Mouse (Mus musculus): ENCODE data around the gene Cnot6. TPM values are rescaled to one million over a fixed set of nuclear protein-coding genes. Genes with fewer than 3 reads are reported as not detected.

Gene Cnot6
- polyA plus RNA-seq, 1 experiment, result 3.4 TPM

- Histone ChIP-seq H3K27me3 (replicated peaks) (peaks cover 19% of the 10 kb centered on the region), H3K9me3 (peaks cover 11% of the 10 kb centered on the region), H3K36me3 (replicated peaks; ENCODE audit: low read length) (no peaks in the 10 kb centered on the region), H3K4me3 (replicated peaks) (peak overlapping the region; percentile 82), H3K4me1 (peaks cover 52% of the 10 kb centered on the region)
- TF ChIP-seq FLI1 (IDR thresholded peaks at IDR 0.05; ENCODE audit: low read length), result no peak
- TF ChIP-seq GATA1 (IDR thresholded peaks at IDR 0.05; ENCODE audit: borderline replicate concordance, low read length), result no peak
Measured at GRCm38 (mm10) chr11:49658791-49659469, 53.6 kb downstream of the Cnot6 start.

DNA sequence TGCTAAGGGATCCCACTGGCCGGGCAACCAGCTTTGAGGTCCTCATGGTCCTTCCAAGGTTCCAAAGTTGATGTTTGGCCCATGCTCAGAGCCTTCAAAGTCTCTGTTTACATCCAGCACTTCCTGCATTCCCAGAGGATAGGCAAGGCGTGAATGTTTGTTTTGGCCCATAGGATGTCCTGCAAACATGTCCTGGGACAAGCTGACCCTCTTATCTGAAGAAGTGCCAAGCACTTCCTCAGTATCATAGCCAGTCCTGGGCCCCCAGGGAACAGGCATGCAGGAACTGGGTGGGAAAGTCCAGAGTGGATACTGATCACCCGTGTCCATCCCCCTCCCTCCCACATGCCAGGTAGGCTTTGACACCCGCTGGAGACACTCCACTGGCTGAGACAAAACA lies 54.5 kb downstream of the Cnot6 start:
- Histone ChIP-seq H3K36me3 (replicated peaks; ENCODE audit: low read length) (no peaks in the 10 kb centered on the region), H3K4me3 (replicated peaks) (no peak overlapping the region), H3K27me3 (replicated peaks) (peaks cover 21% of the 10 kb centered on the region), H3K4me1 (peaks cover 55% of the 10 kb centered on the region), H3K9me3 (peaks cover 15% of the 10 kb centered on the region)
- TF ChIP-seq FLI1 (IDR thresholded peaks at IDR 0.05; ENCODE audit: low read length) (no peak), GATA1 (IDR thresholded peaks at IDR 0.05; ENCODE audit: borderline replicate concordance, low read length) (no peak)

- no peak overlapping the region for H3K4me3 ChIP-seq (replicated peaks)
- peaks cover 15% of the 10 kb centered on the region for H3K27me3 ChIP-seq (replicated peaks)
- H3K36me3 ChIP-seq (replicated peaks; ENCODE audit: low read length), result no peaks in the 10 kb centered on the region
- peaks cover 69% of the 10 kb centered on the region for H3K4me1 ChIP-seq
- peaks cover 15% of the 10 kb centered on the region for H3K9me3 ChIP-seq
- TF ChIP-seq GATA1 (IDR thresholded peaks at IDR 0.05; ENCODE audit: borderline replicate concordance, low read length), result no peak
- TF ChIP-seq FLI1 (IDR thresholded peaks at IDR 0.05; ENCODE audit: low read length), result no peak
Measured at GRCm38 (mm10) chr11:49655501-49655900, 57.0 kb downstream of the Cnot6 start.

DNA sequence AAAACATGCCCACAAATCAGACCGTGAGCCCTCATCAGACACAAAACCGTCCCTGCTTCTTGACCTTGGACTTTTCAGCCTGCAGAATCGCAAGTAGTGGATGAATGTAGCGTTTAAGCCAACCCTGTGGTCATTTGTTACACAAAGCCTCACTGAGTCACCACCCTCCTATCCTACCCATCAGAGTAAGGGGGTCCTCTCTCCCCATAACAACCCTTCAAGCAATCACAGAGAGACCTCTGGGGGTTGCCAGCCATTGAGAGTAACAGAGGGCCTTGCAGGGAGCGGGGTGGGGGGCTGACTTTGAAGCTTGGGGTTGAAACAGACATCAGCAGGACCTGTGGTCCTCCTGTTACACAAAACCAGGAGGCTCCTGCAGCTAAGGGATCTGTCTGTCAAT lies 57.9 kb downstream of the Cnot6 start:
- H3K4me1 ChIP-seq, result peaks cover 62% of the 10 kb centered on the region
- no peak overlapping the region for H3K4me3 ChIP-seq (replicated peaks)
- TF ChIP-seq GATA1 (IDR thresholded peaks at IDR 0.05; ENCODE audit: borderline replicate concordance, low read length), result no peak
- no peak for TF ChIP-seq FLI1 (IDR thresholded peaks at IDR 0.05; ENCODE audit: low read length)
- peaks cover 16% of the 10 kb centered on the region for H3K27me3 ChIP-seq (replicated peaks)
- H3K36me3 ChIP-seq (replicated peaks; ENCODE audit: low read length), result no peaks in the 10 kb centered on the region
- peaks cover 15% of the 10 kb centered on the region for H3K9me3 ChIP-seq

DNA sequence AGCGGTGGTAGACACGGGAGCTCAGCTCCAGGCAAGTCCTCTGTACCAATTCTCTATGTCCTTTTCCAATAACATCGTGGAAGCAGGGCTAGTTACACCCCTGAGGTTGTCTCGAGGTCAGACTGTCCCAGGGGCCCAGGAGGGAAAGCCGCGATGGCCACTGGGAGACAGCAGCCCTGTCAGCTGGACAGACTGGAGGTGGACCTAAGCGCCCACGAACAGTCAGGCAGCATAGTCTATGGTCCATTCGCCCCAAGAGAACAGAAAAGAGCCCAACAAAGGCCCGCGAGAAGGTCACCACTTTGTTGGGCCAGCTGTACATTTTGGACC lies 59.5 kb downstream of the Cnot6 start:
- Histone ChIP-seq H3K9me3 (peaks cover 15% of the 10 kb centered on the region), H3K4me3 (replicated peaks) (peak overlapping the region; percentile 72), H3K36me3 (replicated peaks; ENCODE audit: low read length) (no peaks in the 10 kb centered on the region), H3K27me3 (replicated peaks) (peaks cover 17% of the 10 kb centered on the region), H3K4me1 (peaks cover 46% of the 10 kb centered on the region)
- no peak for TF ChIP-seq GATA1 (IDR thresholded peaks at IDR 0.05; ENCODE audit: borderline replicate concordance, low read length)
- TF ChIP-seq FLI1 (IDR thresholded peaks at IDR 0.05; ENCODE audit: low read length), result no peak

- no peak for TF ChIP-seq GATA1 (IDR thresholded peaks at IDR 0.05; ENCODE audit: borderline replicate concordance, low read length)
- TF ChIP-seq FLI1 (IDR thresholded peaks at IDR 0.05; ENCODE audit: low read length), result no peak
- Histone ChIP-seq H3K4me1 (peaks cover 41% of the 10 kb centered on the region), H3K9me3 (peaks cover 15% of the 10 kb centered on the region), H3K27me3 (replicated peaks) (peaks cover 21% of the 10 kb centered on the region), H3K4me3 (replicated peaks) (peak overlapping the region; percentile 72), H3K36me3 (replicated peaks; ENCODE audit: low read length) (no peaks in the 10 kb centered on the region)
Measured at GRCm38 (mm10) chr11:49652401-49653078, 60.0 kb downstream of the Cnot6 start.

GRCm38 (mm10) chr11:49651762-49652322 lies 60.7 kb downstream of the Cnot6 start:
- TF ChIP-seq GATA1 (IDR thresholded peaks at IDR 0.05; ENCODE audit: borderline replicate concordance, low read length) (no peak), FLI1 (IDR thresholded peaks at IDR 0.05; ENCODE audit: low read length) (no peak)
- H3K4me3 ChIP-seq (replicated peaks), result peak overlapping the region; percentile 50

GRCm38 (mm10) chr11:49650994-49651761 lies 61.3 kb downstream of the Cnot6 start:
- peaks cover 32% of the 10 kb centered on the region for H3K27me3 ChIP-seq (replicated peaks)
- H3K9me3 ChIP-seq, result peaks cover 15% of the 10 kb centered on the region
- no peaks in the 10 kb centered on the region for H3K36me3 ChIP-seq (replicated peaks; ENCODE audit: low read length)
- peaks cover 44% of the 10 kb centered on the region for H3K4me1 ChIP-seq
- H3K4me3 ChIP-seq (replicated peaks), result peak overlapping the region; percentile 68
- TF ChIP-seq GATA1 (IDR thresholded peaks at IDR 0.05; ENCODE audit: borderline replicate concordance, low read length) (no peak), FLI1 (IDR thresholded peaks at IDR 0.05; ENCODE audit: low read length) (no peak)

More at GRCm38 (mm10) chr11:49651762-49652322, 60.7 kb downstream of the Cnot6 start:
- H3K9me3 ChIP-seq, result peaks cover 15% of the 10 kb centered on the region
- peaks cover 46% of the 10 kb centered on the region for H3K4me1 ChIP-seq
- no peaks in the 10 kb centered on the region for H3K36me3 ChIP-seq (replicated peaks; ENCODE audit: low read length)
- H3K27me3 ChIP-seq (replicated peaks), result peaks cover 27% of the 10 kb centered on the region

DNA sequence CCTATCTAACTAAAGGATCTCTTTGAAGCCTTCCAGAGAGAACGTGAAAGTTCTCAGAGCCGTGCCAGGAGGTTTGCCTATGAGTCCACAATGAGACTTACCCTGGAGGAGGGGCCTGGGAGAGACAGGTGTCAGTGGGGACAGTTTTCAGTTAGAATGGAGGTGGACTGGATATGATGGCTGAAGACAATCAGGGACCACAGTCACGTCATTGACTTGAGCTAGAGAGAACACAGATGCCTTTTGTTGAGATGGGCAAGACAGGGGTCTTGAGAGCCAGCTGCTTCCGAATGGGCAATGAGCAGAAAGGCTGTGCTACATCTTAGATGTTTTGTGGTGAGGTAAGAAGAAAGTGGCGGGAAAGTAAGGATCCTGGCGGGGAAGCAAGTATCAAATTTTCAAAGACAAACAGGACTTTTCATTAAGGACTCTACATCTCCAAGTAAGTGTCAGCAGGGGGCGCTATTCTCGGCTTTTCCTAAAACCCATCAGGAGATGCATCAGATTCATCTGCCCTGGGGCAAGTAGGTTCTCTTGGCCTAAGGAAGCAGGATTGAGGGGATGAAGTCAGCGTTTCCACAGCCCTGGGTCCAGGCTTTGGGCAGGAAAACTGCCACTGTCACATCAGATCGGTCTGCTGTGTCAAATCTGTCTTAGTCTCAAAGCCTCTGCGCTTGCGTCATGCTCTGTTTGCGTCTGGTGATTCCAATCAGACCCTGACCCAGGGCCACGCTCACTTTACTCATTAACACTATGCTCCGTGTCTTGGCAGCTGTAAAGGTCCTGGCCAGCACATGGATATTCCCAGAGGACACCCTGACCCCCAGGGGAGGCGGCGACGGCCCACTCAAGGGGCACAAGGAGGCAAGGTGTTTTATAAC lies 62.2 kb downstream of the Cnot6 start:
- peaks cover 38% of the 10 kb centered on the region for H3K27me3 ChIP-seq (replicated peaks)
- no peak overlapping the region for H3K4me3 ChIP-seq (replicated peaks)
- TF ChIP-seq GATA1 (IDR thresholded peaks at IDR 0.05; ENCODE audit: borderline replicate concordance, low read length) (no peak), FLI1 (IDR thresholded peaks at IDR 0.05; ENCODE audit: low read length) (no peak)
- no peaks in the 10 kb centered on the region for H3K36me3 ChIP-seq (replicated peaks; ENCODE audit: low read length)
- peaks cover 15% of the 10 kb centered on the region for H3K9me3 ChIP-seq
- H3K4me1 ChIP-seq, result peaks cover 47% of the 10 kb centered on the region

Measured in megakaryocyte, embryonic 14.5 days (primary cell).